Mouse (Mus musculus) megakaryocyte, embryonic 14.5 days (primary cell): ENCODE results near the gene Sorcs2.

Experiments used
- FLI1 ChIP-seq: IDR thresholded peaks from 2 replicates; pipeline ENCODE4 v1.6.1; 2012; ENCODE audit warnings: low read length, inconsistent platforms, mixed read lengths
- GATA1 ChIP-seq: IDR thresholded peaks from 3 replicates; pipeline ENCODE4 v1.6.1; 2012; ENCODE audit warnings: mixed read lengths, low read length, inconsistent platforms, borderline replicate concordance

DNA sequence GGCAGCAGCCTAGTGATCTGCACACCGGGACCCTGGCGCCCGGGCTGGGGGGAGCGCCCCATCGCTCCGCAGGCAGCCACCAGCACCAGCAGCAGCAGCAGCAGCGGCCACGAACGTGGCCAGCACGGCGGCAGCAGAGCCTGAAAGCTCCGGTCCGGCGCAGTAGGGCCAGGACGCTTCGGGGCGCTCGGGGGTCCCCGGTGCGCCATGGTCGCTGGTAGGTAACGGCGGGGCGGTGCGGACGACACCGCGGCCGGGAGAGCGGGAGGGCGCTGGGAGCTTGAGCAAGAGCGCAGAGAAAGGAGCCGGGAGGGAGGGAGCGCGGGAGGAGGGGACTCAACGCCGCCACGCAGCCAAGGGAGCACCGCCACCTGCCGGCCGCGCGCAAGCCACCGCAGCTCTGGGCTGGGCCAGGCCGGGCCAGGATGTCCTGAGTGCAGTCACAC lies at the start of gene Sorcs2:
- TF ChIP-seq GATA1 (no peak), FLI1 (no peak)
